Mouse (Mus musculus) embryo, embryonic 10.5 days (tissue): ENCODE data around the gene Foxo4.

Source experiments
- DNase-seq: peaks from one replicate; pipeline ENCODE4 v3.0.0-alpha.2; 2015; ENCODE audit warnings: low spot score

The Foxo4 gene

DNA sequence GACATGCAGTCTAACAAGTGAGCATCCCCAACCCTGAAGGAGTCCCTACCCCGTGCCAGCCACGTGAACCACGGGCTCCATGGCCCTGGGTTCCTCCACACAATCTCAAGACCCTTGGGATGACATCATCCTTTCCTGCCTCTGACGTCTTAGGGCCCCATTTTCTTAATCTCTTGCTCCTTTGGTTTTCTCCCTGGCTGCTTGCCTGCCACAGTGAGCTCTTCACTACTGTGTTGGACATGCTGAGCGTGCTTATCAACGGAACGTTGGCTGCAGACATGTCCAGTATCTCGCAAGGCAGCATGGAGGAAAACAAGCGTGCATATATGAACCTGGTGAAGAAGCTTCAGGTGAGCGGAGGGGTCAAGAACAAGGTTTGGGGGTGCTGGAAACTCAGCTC is 35.8 kb downstream of the Foxo4 start:
- DNase-seq = no peak

DNA sequence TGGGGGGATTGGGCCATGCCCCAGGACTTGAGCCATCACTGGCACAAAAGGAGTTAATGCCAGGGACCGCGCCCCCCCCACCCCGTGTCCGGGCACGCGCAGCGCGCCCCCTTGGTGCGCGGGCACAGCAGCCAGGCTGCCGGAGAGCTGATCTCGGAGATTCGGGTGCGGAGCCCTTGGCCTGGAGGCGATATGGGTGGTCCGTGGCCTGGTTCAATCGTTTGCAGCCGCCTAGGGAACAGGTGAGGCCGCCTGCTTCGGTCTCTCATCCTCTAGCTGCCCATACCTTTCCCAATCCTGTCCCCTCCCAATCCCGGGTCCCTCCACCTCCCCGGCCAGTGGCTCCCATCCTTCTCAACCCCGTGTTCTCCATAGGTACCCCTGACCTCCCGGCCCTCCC is 44.7 kb downstream of the Foxo4 start, which contains the start of gene Nlgn3:
TSS of gene Nlgn3 (plus strand) at position 114 of the 400 bp plus-strand sequence.
- DNase-seq = peak; percentile 37

DNA sequence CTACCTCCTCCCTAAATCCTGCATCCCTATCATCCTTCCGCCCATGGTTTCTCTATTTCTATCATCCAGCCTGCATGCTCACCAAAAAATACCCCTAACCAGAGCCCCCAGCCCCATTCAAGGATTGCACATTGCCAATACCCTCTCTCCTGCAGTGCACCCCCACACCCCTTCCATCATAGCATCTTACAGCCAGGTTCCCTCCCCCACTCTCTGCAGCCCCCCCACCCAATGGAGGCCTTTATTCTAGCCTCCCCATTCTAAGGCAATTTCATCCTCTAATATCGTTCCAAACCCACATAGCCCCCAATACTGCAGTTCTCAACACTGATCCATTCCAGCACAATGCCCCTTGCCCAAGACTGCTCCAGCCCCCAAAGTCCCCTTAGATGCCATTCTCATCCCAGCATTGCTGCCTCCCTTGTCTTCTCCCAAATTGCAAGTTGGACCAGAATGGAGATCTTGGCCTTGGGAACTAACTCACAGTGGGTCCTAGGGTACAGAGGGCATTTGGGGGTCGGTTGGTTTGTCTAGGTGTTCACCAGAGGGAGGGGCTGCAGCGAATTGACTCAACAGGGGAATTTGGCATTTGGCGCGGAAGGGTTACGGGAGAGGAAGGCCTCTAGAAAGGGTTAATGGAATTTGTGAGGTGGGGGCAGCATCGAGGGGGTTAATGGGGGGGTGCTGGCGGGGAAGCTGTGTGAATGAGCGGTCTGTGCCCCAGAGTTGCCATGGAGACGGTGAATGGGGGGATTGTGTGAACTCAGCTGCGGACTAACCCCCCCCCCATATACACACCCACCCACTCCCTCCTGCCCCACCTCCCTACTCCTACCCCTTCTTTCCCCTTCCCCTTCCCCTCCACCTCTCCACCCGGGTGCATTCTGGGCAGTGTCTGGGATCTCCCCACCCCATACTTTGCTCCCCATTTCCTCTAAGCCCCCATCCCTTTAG is 45.4 kb downstream of the Foxo4 start:
- peak; percentile 53 for DNase-seq

DNA sequence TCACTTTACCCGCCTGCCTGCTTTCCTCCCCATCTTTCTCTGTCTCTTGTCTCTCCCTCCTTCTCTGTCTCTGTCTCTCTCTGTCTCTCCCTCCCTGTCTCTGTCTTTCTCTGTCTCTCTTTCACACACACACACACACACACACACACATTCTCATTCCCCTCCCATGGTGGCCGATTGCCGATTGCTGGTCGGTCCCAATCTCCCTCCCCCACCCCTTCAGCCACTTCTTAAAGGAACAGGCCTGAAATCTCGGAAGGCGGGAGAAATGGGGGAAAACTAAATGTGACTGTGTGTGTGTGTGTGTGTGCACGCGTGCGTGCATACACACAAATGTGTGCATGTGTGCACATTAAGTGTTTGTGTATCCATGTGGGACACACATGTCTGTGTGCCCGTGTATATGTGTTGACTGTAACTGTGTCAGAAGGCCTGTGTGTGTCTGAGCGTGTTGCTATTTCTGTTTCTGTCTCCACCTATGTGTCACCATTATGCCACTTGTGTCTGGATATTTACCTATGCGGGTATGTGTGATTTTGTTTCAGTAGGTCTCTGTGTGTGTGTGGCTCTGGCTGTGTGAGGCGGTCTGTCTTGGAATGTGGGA is 46.2 kb downstream of the Foxo4 start:
- DNase-seq = peak; percentile 65

DNA sequence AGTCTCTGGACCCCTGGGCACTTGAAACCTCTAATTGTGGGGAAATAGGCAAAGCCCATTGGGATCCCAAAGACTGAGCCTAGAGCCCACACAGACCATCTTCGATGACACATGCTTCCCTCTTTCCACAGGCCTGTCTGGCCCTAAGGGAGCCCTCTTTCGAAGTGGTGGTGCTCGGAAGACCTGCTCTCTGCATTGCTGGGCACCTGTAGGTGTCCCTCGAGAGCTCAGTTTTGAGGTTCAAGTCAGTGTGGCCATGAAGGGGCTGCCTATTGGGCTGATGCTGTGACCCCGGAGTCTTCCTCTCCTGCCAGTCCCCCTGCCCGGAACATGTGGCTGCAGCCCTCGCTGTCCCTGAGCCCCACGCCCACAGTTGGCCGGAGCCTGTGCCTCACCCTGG is 47.3 kb downstream of the Foxo4 start:
- no peak for DNase-seq

DNA sequence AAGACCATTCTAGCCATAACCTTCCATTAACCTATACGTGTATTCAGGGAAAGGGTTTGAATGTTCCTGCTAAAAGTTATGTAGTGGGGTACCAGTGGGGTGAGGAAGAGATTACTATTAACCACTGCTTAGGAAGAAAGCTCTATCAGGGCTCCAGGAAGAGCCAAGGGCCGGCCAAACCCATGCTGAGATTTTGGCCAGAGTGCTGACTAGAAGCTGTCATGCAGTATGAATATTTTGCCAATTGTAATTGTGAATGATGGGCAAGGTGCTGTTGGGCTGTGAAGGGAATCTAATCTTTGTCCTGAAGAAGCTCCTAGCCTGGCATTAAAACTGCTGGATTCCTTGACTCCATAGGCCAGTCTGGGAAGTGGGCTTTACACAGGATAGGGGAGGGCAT is 50.3 kb downstream of the Foxo4 start:
- no peak for DNase-seq

DNA sequence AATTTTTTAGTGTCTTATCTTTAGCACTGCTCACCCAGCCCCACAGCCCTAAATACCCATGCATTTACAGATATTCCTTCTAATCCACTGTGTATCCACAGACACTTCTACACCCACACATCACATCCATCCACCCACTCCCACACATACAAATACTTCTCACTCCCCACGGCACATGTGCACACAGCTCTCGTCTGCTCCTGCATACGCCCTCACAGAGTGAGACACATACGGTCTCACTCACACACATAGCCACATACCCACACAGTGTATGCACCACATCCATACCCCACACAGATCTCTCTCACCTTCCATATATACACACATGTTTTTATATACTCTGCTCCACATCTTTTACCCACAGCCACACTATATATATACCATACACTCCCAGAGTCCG is 55.0 kb downstream of the Foxo4 start:
- DNase-seq = no peak
